27 mouse cellular contexts compared by ENCODE assay signal in genomic region chr1:130894468-130894867, GRCm38 (mm10). TPM values are rescaled to one million over a fixed set of nuclear protein-coding genes. Genes with fewer than 3 reads are reported as not detected.
DNase-seq lines count a peak whose midpoint lies in the region; ATAC-seq lines count a peak whose summit lies in the region.
"Had no signal": no experiment of that assay in that cellular context is flagged by ENCODE, and none has a peak within 500 bp of the region (broad histone marks: within the 10 kb centered on the region; RNA-seq: fewer than 3 reads in every experiment).

No protein-coding gene starts in this region.

- H3K36me3 ChIP-seq in midbrain, embryonic 10.5 days = no peaks in the 10 kb centered on the region
- no peaks in the 10 kb centered on the region for H3K36me3 ChIP-seq in midbrain, embryonic 13.5 days
- H3K36me3 ChIP-seq: embryonic facial prominence, embryonic 10.5 days; embryonic facial prominence, embryonic 12.5 days; forebrain, embryonic 15.5 days; G1E had no signal

- H3K27ac ChIP-seq in midbrain, embryonic 10.5 days (replicated peaks) = no peak overlapping the region
- no peak overlapping the region for H3K27ac ChIP-seq in midbrain, embryonic 13.5 days
- H3K27ac ChIP-seq: embryonic facial prominence, embryonic 10.5 days; embryonic facial prominence, embryonic 12.5 days; forebrain, embryonic 13.5 days; forebrain, embryonic 15.5 days had no signal

- no peaks in the 10 kb centered on the region for H3K9me3 ChIP-seq in midbrain, embryonic 10.5 days (replicated peaks)
- no peaks in the 10 kb centered on the region for H3K9me3 ChIP-seq in midbrain, embryonic 13.5 days
- H3K9me3 ChIP-seq: embryonic facial prominence, embryonic 10.5 days; embryonic facial prominence, embryonic 12.5 days; forebrain, embryonic 13.5 days; forebrain, embryonic 15.5 days; G1E had no signal

- DNase-seq in frontal cortex, postnatal 36 days (ENCODE audit: low spot score in 2 of 2) = no peak
- peak; percentile 21 for DNase-seq in midbrain, embryonic 10.5 days (ENCODE audit: low spot score)
- DNase-seq in brain, adult 2 months (ENCODE audit: low read depth, low spot score) = peak; percentile 37
- DNase-seq: adrenal gland, adult 8-10 months; adrenal gland, postnatal 14 days; B cell, adult 2 months; cerebellum, adult 11 months; cerebellum, adult 18-20 months; cerebellum, adult 8-10 months; cerebellum, adult 9-11 months; cerebellum, postnatal 14 days; forebrain, postnatal 0 days had no signal

- no peak overlapping the region for H3K9ac ChIP-seq in midbrain, embryonic 13.5 days (replicated peaks)
- H3K9ac ChIP-seq: embryonic facial prominence, embryonic 12.5 days; forebrain, embryonic 13.5 days; forebrain, embryonic 15.5 days; forebrain, postnatal 0 days had no signal

- no peaks in the 10 kb centered on the region for H3K27me3 ChIP-seq in midbrain, embryonic 10.5 days (ENCODE audit: low read depth, poor library complexity, severe bottlenecking)
- H3K27me3 ChIP-seq in midbrain, embryonic 13.5 days = no peaks in the 10 kb centered on the region
- H3K27me3 ChIP-seq: CH12.LX; embryonic facial prominence, embryonic 12.5 days; forebrain, embryonic 13.5 days; forebrain, embryonic 15.5 days; Patski had no signal

- no peak overlapping the region for H3K4me3 ChIP-seq in midbrain, embryonic 10.5 days
- H3K4me3 ChIP-seq in midbrain, embryonic 13.5 days (replicated peaks) = no peak overlapping the region
- H3K4me3 ChIP-seq: embryonic facial prominence, embryonic 10.5 days; embryonic facial prominence, embryonic 12.5 days; forebrain, embryonic 13.5 days; forebrain, embryonic 15.5 days had no signal

- no peak overlapping the region for H3K4me2 ChIP-seq in midbrain, embryonic 13.5 days (replicated peaks)
- H3K4me2 ChIP-seq: embryonic facial prominence, embryonic 12.5 days; forebrain, embryonic 13.5 days; forebrain, embryonic 15.5 days had no signal

- peak; percentile 69 for ATAC-seq in frontal cortex, adult (ENCODE audit: low TSS enrichment)
- ATAC-seq in midbrain, embryonic 13.5 days = no peak
- ATAC-seq: activated CD4-positive, CD25-positive, alpha-beta regulatory T cell, adult 4 months; CD4-positive, CD25-positive, alpha-beta regulatory T cell, adult 4 months; forebrain, embryonic 13.5 days; forebrain, embryonic 15.5 days; forebrain, postnatal 0 days; Patski had no signal

- 27% methylated on average over 6 of the region's 6 CpGs for WGBS in midbrain, embryonic 10.5 days
- 20% methylated on average over 6 of the region's 6 CpGs for WGBS in midbrain, embryonic 13.5 days

- peaks cover 11% of the 10 kb centered on the region for H3K4me1 ChIP-seq in midbrain, embryonic 10.5 days
- H3K4me1 ChIP-seq in midbrain, embryonic 13.5 days (replicated peaks) = no peaks in the 10 kb centered on the region
- H3K4me1 ChIP-seq: embryonic facial prominence, embryonic 10.5 days; embryonic facial prominence, embryonic 12.5 days; forebrain, embryonic 13.5 days; forebrain, embryonic 15.5 days had no signal

RNA-seq across cellular contexts. Expression of gene Il24, which starts 7.2 kb away (rescaled TPM):
- not detected in 2 replicates for polyA plus RNA-seq in midbrain, embryonic 10.5 days (2016; fragmentation: Nextera tagmentation; extraction: Ambion mirVana)
- polyA plus RNA-seq in midbrain, embryonic 13.5 days (2015; fragmentation: Nextera tagmentation; extraction: Ambion mirVana) = not detected in 2 replicates
- polyA plus RNA-seq: activated CD4-positive, CD25-positive, alpha-beta regulatory T cell, adult 4 months; brain, embryonic 14.5 days; CD4-positive, CD25-positive, alpha-beta regulatory T cell, adult 4 months; cortical plate, adult 2 months; embryonic facial prominence, embryonic 10.5 days; embryonic facial prominence, embryonic 12.5 days; embryonic facial prominence, embryonic 14.5 days; forebrain, embryonic 11.5 days; forebrain, embryonic 13.5 days; forebrain, embryonic 15.5 days; forebrain, postnatal 0 days; G1E had no signal

RNA-seq across cellular contexts. Expression of gene Il20, which starts 16.8 kb away (rescaled TPM):
- not detected in 2 replicates for polyA plus RNA-seq in midbrain, embryonic 10.5 days (2016; fragmentation: Nextera tagmentation; extraction: Ambion mirVana)
- polyA plus RNA-seq in midbrain, embryonic 13.5 days (2015; fragmentation: Nextera tagmentation; extraction: Ambion mirVana) = not detected in 2 replicates
- polyA plus RNA-seq: activated CD4-positive, CD25-positive, alpha-beta regulatory T cell, adult 4 months; brain, embryonic 14.5 days; CD4-positive, CD25-positive, alpha-beta regulatory T cell, adult 4 months; cortical plate, adult 2 months; embryonic facial prominence, embryonic 10.5 days; embryonic facial prominence, embryonic 12.5 days; embryonic facial prominence, embryonic 14.5 days; forebrain, embryonic 11.5 days; forebrain, embryonic 13.5 days; forebrain, embryonic 15.5 days; forebrain, postnatal 0 days; G1E; Patski had no signal

RNA-seq across cellular contexts. Expression of gene Fcmr, which starts 29.0 kb away (rescaled TPM):
- not detected in 2 replicates for polyA plus RNA-seq in midbrain, embryonic 10.5 days (2016; fragmentation: Nextera tagmentation; extraction: Ambion mirVana)
- polyA plus RNA-seq in midbrain, embryonic 13.5 days (2015; fragmentation: Nextera tagmentation; extraction: Ambion mirVana) = not detected in 2 replicates
- polyA plus RNA-seq: embryonic facial prominence, embryonic 10.5 days; embryonic facial prominence, embryonic 12.5 days; embryonic facial prominence, embryonic 14.5 days; forebrain, embryonic 11.5 days; forebrain, embryonic 13.5 days; forebrain, embryonic 15.5 days; G1E; Patski had no signal

RNA-seq across cellular contexts. Expression of gene Il19, which starts 45.4 kb away (rescaled TPM):
- 0.14 TPM in 1 of 2 replicates, not detected in the other for polyA plus RNA-seq in midbrain, embryonic 10.5 days (2016; fragmentation: Nextera tagmentation; extraction: Ambion mirVana)
- polyA plus RNA-seq in midbrain, embryonic 13.5 days (2015; fragmentation: Nextera tagmentation; extraction: Ambion mirVana) = not detected in 2 replicates
- polyA plus RNA-seq: activated CD4-positive, CD25-positive, alpha-beta regulatory T cell, adult 4 months; brain, embryonic 14.5 days; CD4-positive, CD25-positive, alpha-beta regulatory T cell, adult 4 months; cortical plate, adult 2 months; forebrain, embryonic 11.5 days; forebrain, embryonic 13.5 days; forebrain, embryonic 15.5 days; forebrain, postnatal 0 days; G1E had no signal

Comparison
In these comparisons a context has a peak if more than half of its experiments do, and no peak if none do; other contexts are left out.
1. DNase-seq: peak in midbrain, embryonic 10.5 days (single experiment) and brain, adult 2 months (single experiment); none in frontal cortex, postnatal 36 days (0 of 2).